Mouse (Mus musculus) heart, postnatal 25 days (tissue): ENCODE measurements around the gene Cdc37. TPM values are rescaled to one million over a fixed set of nuclear protein-coding genes. Genes with fewer than 3 reads are reported as not detected.
A peak's percentile ranks its signal among the peaks of the same experiment; 100 is the strongest.

ENCODE experiments used
- DNase-seq: peaks from one replicate; pipeline ENCODE4 v3.0.0; 2022; ENCODE audit warnings: low spot score
- intact Hi-C: fragments of 180-260 bp; cut with DNase I; formaldehyde crosslinking; loops from one replicate; pipeline ENCODE4 v1.15.1; 2025
- total RNA-seq, 2 experiments: library from RNA; stranded (reverse); gene quantifications; 2 replicates each; pipeline ENCODE4 v1.2.3; 2021

Gene Cdc37
- total RNA-seq, 2 experiments from 2014 or later: 158 to 160 TPM

- no peak for DNase-seq
- intact Hi-C loops: no loop called here
Measured at GRCm38 (mm10) chr9:21107607-21108237, 42.1 kb downstream of the Cdc37 start.

- intact Hi-C loops: no loop called here
- DNase-seq: no peak
Measured at GRCm38 (mm10) chr9:21105760-21106564, 43.8 kb downstream of the Cdc37 start.

- no peak for DNase-seq
- intact Hi-C loops: no loop called here
Measured at GRCm38 (mm10) chr9:21104814-21105213, 45.0 kb downstream of the Cdc37 start.

- intact Hi-C loops: no loop called here
- DNase-seq: no peak
Measured at GRCm38 (mm10) chr9:21102076-21102475, 47.7 kb downstream of the Cdc37 start.

- intact Hi-C loops: no loop called here
Measured at GRCm38 (mm10) chr9:21100447-21101161, 49.2 kb downstream of the Cdc37 start.

GRCm38 (mm10) chr9:21097793-21098192, 52.0 kb downstream of the Cdc37 start:
- intact Hi-C loops: no loop called here
- no peak for DNase-seq

More at GRCm38 (mm10) chr9:21100447-21101161, 49.2 kb downstream of the Cdc37 start:
- DNase-seq: no peak

- intact Hi-C loops: no loop called here
- DNase-seq: no peak
Measured at GRCm38 (mm10) chr9:21095958-21096357, 53.8 kb downstream of the Cdc37 start.

GRCm38 (mm10) chr9:21093423-21093822, 56.4 kb downstream of the Cdc37 start:
- intact Hi-C loops: no loop called here
- DNase-seq: no peak

- intact Hi-C loops: no loop called here
Measured at GRCm38 (mm10) chr9:21091707-21092320, 58.0 kb downstream of the Cdc37 start, which contains the start of the genes Gm38431 and Raver1. Gm38431 (minus strand) TSS chr9:21091997. Raver1 (minus strand) TSS chr9:21092008.

GRCm38 (mm10) chr9:21090972-21091706, 58.6 kb downstream of the Cdc37 start:
- intact Hi-C loops: no loop called here
- no peak for DNase-seq

More at GRCm38 (mm10) chr9:21091707-21092320, 58.0 kb downstream of the Cdc37 start, which contains the start of the genes Gm38431 and Raver1:
- peak; percentile 96 for DNase-seq

- no peak for DNase-seq
- intact Hi-C loops: no loop called here
Measured at GRCm38 (mm10) chr9:21090537-21090936, 59.2 kb downstream of the Cdc37 start.

GRCm38 (mm10) chr9:21083324-21083723, 66.5 kb downstream of the Cdc37 start:
- no peak for DNase-seq
- intact Hi-C loops: no loop called here

Other genes with a start within 250 kb of the Cdc37 start
- 10 to 100 TPM; 12.4 to 12.7 TPM for gene Dnmt1, start 190.1 kb downstream of the Cdc37 start, total RNA-seq
- gene S1pr2, start 173.2 kb downstream of the Cdc37 start, total RNA-seq: 1 to 10 TPM; 4.2 to 6.7 TPM
- gene Mrpl4, start 147.2 kb downstream of the Cdc37 start, total RNA-seq: 100 to 1,000 TPM; 143 to 144 TPM
- 1 to 10 TPM; 7.7 to 9.6 TPM for gene Icam1, start 134.0 kb downstream of the Cdc37 start, total RNA-seq
- under 1 TPM; 0.26 to 0.64 TPM for gene Icam4, start 120.6 kb downstream of the Cdc37 start, total RNA-seq
- not detected for gene Icam5, start 117.9 kb downstream of the Cdc37 start, total RNA-seq
- gene Zglp1, start 82.9 kb downstream of the Cdc37 start, total RNA-seq: not detected
- under 1 TPM in 1 of 2 experiments, not detected in 1; 0.13 TPM for gene Gm49373, start 76.9 kb downstream of the Cdc37 start, total RNA-seq
- gene Fdx1l, start 76.4 kb downstream of the Cdc37 start, total RNA-seq: 10 to 100 TPM; 33.6 to 36.5 TPM
- 1 to 10 TPM in 1 of 2 experiments, under 1 TPM in 1; 0.86 to 1.5 TPM for gene Gm38431, start 58.0 kb downstream of the Cdc37 start, total RNA-seq
- 10 to 100 TPM; 25.8 to 27.9 TPM for gene Raver1, start 58.0 kb downstream of the Cdc37 start, total RNA-seq
- 1 to 10 TPM; 8.5 to 8.6 TPM for gene Tyk2, start 18.7 kb downstream of the Cdc37 start, total RNA-seq
- gene Pde4a, start 15.7 kb upstream of the Cdc37 start, total RNA-seq: 10 to 100 TPM; 47.1 to 51.6 TPM
- gene Keap1, start 89.4 kb upstream of the Cdc37 start, total RNA-seq: 10 to 100 TPM; 35.9 to 42.2 TPM
- under 1 TPM; 0.70 to 0.78 TPM for gene S1pr5, start 98.5 kb upstream of the Cdc37 start, total RNA-seq
- gene Atg4d, start 115.3 kb upstream of the Cdc37 start, total RNA-seq: 10 to 100 TPM; 94.7 to 96.1 TPM
- gene Kri1, start 138.0 kb upstream of the Cdc37 start, total RNA-seq: 10 to 100 TPM; 15.9 to 17.4 TPM
- 10 to 100 TPM; 15.1 to 16.8 TPM for gene Cdkn2d, start 141.4 kb upstream of the Cdc37 start, total RNA-seq
- not detected for gene Ap1m2, start 162.4 kb upstream of the Cdc37 start, total RNA-seq
- 100 to 1,000 TPM in 1 of 2 experiments, 10 to 100 TPM in 1; 99.2 to 113 TPM for gene Slc44a2, start 170.7 kb upstream of the Cdc37 start, total RNA-seq
- gene Ilf3, start 217.9 kb upstream of the Cdc37 start, total RNA-seq: 10 to 100 TPM; 25.9 to 29.6 TPM